Mouse (Mus musculus): ENCODE results near the gene Rab3c. TPM values are rescaled to one million over a fixed set of nuclear protein-coding genes. Genes with fewer than 3 reads are reported as not detected.

Gene Rab3c
- polyA plus RNA-seq, 1 experiment from 2014 or later = not detected

Other genes with a start within 250 kb of the Rab3c start
- gene Gapt, start 76.2 kb upstream of the Rab3c start, polyA plus RNA-seq (2016; fragmentation: Nextera tagmentation; extraction: Ambion mirVana) = 1.1 and 2.0 TPM in 2 replicates
- 12.7 and 15.7 TPM in 2 replicates for gene Plk2, start 114.0 kb upstream of the Rab3c start, polyA plus RNA-seq (2016; fragmentation: Nextera tagmentation; extraction: Ambion mirVana)

All from liver, embryonic 12.5 days (tissue).